Mouse (Mus musculus) hindbrain, embryonic 12.5 days (tissue): ENCODE measurements around the gene Med13l. TPM values are rescaled to one million over a fixed set of nuclear protein-coding genes. Genes with fewer than 3 reads are reported as not detected.

Experiments
- ATAC-seq: fragments of 200-750 bp; cut with Nextera tagmentation; 2 replicates; pipeline ENCODE4 v1.8.0; 2017; ENCODE audit warnings: moderate TSS enrichment; ENCODE audit not compliant: low FRiP score
- H3K27ac ChIP-seq: fragments of 300-500 bp; sonication (generic); 2 replicates; pipeline ENCODE4 v1.5.1; 2016; ENCODE audit warnings: mild to moderate bottlenecking
- H3K27me3 ChIP-seq: fragments of 300-500 bp; sonication (generic); 2 replicates; pipeline ENCODE4 v1.6.1; 2016; ENCODE audit warnings: mild to moderate bottlenecking
- H3K36me3 ChIP-seq: fragments of 300-500 bp; sonication (generic); 2 replicates; pipeline ENCODE4 v1.6.1; 2016; ENCODE audit warnings: mild to moderate bottlenecking
- H3K4me1 ChIP-seq: fragments of 300-500 bp; sonication (generic); 2 replicates; pipeline ENCODE4 v1.6.1; 2016
- H3K4me2 ChIP-seq: fragments of 300-500 bp; sonication (generic); replicated peaks from 2 replicates; pipeline ENCODE4 v1.6.1; 2016; ENCODE audit warnings: mild to moderate bottlenecking
- H3K4me3 ChIP-seq: fragments of 300-500 bp; sonication (generic); 2 replicates; pipeline ENCODE4 v1.5.1; 2016; ENCODE audit warnings: mild to moderate bottlenecking
- H3K9ac ChIP-seq: fragments of 300-500 bp; sonication (generic); 2 replicates; pipeline ENCODE4 v1.6.1; 2016; ENCODE audit warnings: mild to moderate bottlenecking, moderate library complexity
- H3K9me3 ChIP-seq: fragments of 300-500 bp; sonication (generic); replicated peaks from 2 replicates; pipeline ENCODE4 v1.6.1; 2016; ENCODE audit warnings: mild to moderate bottlenecking
- WGBS: fragments of 180-500 bp; shearing (Covaris S2); methylation state at CpG from one replicate; pipeline ENCODE4 v1.1.7; 2016; 5-methylcytosine and 5-hydroxymethylcytosine counted together
- polyA plus RNA-seq: library from polyadenylated mRNA; unstranded; fragments of >200 nt; fragmentation: Nextera tagmentation; extraction: Ambion mirVana; gene quantifications from 2 replicates; pipeline ENCODE4 v1.2.1, GENCODE M21; 2016

Med13l gene
- polyA plus RNA-seq, 1 experiment from 2014 or later, result 18.7 TPM

DNA sequence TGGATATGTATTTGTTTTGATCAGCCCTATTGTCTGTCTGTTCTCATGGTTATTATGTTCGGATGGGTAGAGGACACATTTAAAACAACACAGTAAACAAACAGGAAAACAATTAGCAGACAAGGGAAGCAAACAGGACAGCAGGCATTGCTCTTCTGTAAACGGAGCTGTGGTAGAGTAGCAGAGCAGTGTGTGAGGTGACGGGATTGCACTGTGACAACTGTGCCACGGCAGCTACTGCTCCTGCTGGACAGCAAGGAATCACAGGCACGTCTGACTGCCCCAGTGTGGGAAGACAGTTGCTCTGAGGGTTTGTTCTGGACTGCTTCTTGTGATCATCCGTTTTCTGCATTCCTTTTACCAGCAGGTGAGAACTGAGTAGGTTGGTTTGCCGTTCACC lies 94.9 kb downstream of the Med13l start:
- H3K36me3 ChIP-seq, result no peaks in the 10 kb centered on the region
- 64% methylated on average over 7 of the region's 7 CpGs for WGBS
- H3K4me3 ChIP-seq, result no peak overlapping the region
- H3K9me3 ChIP-seq, result no peaks in the 10 kb centered on the region
- H3K27ac ChIP-seq, result no peak overlapping the region
- H3K4me1 ChIP-seq, result peaks cover 15% of the 10 kb centered on the region
- H3K9ac ChIP-seq, result no peak overlapping the region
- H3K27me3 ChIP-seq, result no peaks in the 10 kb centered on the region
- no peak for ATAC-seq
- no peak overlapping the region for H3K4me2 ChIP-seq

DNA sequence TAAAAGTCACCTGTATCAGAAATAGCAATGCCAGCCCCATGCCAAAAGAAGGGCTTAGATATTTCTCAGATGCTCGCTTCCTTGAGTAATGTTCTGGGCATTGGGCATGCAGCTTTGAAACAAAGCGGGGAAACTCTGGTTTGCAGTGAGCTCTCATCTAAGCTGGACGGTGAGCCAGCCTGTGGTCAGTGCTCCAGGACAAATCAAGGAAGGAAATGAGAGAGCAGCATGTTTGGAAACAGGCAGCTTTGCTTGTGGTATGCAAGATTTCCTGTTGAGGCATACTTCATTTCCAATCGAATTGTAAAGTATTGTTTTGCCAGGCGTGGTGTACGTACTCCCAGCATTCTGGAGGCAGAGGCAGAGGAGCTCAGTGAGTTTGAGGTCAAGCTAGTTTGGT lies 95.5 kb downstream of the Med13l start:
- no peak for ATAC-seq
- Histone ChIP-seq H3K4me3 (no peak overlapping the region), H3K9me3 (no peaks in the 10 kb centered on the region), H3K4me1 (peaks cover 10% of the 10 kb centered on the region), H3K27me3 (no peaks in the 10 kb centered on the region), H3K9ac (no peak overlapping the region), H3K4me2 (no peak overlapping the region), H3K27ac (no peak overlapping the region), H3K36me3 (no peaks in the 10 kb centered on the region)
- WGBS, result 89% methylated on average over 6 of the region's 6 CpGs

DNA sequence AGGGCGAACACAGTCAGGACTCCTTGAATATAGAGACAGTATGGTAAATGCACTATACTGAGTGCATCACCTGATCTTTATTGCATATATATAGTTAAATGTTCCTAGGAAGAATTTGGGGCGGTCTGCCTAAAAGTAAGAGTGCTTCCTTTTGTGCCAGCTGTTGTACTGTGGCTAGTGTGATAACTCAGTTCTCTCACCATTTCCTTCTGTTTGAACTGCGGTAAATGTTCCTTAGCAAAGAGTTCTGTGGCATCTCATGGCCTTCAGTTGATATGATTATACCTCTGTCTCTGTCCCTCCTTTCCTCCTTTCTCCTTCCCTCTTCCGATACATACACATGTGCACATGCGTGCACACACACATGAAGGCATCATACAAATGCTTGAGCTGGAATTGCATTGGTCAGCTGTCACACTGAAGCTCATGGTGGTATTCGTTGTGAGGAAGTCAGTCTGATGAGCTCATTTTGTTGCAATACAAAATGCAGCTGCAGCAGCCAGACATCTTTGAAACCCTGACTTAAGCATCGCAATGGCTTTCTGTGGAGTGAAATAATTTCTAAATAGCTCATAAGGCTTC lies 97.9 kb downstream of the Med13l start:
- Histone ChIP-seq H3K27me3 (no peaks in the 10 kb centered on the region), H3K4me2 (no peak overlapping the region), H3K9me3 (no peaks in the 10 kb centered on the region), H3K4me1 (peaks cover 9% of the 10 kb centered on the region), H3K27ac (no peak overlapping the region), H3K36me3 (no peaks in the 10 kb centered on the region), H3K4me3 (no peak overlapping the region), H3K9ac (no peak overlapping the region)
- no peak for ATAC-seq
- WGBS, result 97% methylated on average over 7 of the region's 7 CpGs

DNA sequence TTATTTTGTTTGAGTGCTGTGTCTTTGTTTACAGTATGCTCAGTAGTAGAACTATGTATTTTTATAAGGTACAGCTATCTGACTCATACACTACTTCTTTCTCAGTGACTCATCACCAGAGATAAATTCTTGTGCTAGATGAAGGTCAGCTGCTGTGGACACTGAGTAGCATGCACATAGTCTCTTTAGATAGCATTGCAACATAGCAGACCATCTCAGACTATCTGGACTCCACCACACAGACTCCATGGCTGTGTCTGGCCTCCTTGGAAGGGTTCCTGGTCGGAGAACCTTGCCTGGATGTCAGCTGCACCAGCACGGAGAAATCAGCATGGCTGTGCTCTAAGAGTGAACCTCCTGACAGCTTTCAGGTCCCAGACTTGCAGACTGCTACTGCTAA lies 99.2 kb downstream of the Med13l start:
- no peak for ATAC-seq
- Histone ChIP-seq H3K4me3 (no peak overlapping the region), H3K4me1 (peaks cover 6% of the 10 kb centered on the region), H3K27ac (no peak overlapping the region), H3K9me3 (no peaks in the 10 kb centered on the region), H3K27me3 (no peaks in the 10 kb centered on the region), H3K4me2 (no peak overlapping the region), H3K36me3 (no peaks in the 10 kb centered on the region), H3K9ac (no peak overlapping the region)
- 75% methylated on average over 2 of the region's 2 CpGs for WGBS

DNA sequence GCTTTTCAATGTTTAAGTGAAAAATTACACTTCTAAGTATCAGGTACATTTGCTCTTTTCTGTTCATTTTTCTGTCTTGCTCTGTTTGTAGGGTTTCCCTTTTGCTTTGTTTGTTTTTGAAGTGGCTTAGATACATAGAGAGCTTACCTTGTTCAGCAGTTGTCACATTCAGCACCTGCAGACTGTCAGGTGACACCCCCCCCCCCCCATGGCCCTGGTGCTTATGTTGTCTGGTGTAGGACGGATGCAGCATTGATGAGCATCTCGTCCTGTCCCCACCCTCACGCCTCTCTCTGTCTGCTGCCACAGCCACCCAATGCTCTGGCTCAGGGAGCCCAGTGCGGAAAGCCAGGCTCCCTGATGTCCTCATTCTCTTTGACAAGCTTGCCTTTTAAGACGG lies 101.3 kb downstream of the Med13l start:
- no peaks in the 10 kb centered on the region for H3K36me3 ChIP-seq
- H3K4me3 ChIP-seq, result no peak overlapping the region
- H3K4me2 ChIP-seq, result no peak overlapping the region
- no peak for ATAC-seq
- WGBS, result 72% methylated on average over 5 of the region's 5 CpGs
- H3K4me1 ChIP-seq, result peaks cover 19% of the 10 kb centered on the region
- H3K27ac ChIP-seq, result no peak overlapping the region
- no peaks in the 10 kb centered on the region for H3K27me3 ChIP-seq
- no peak overlapping the region for H3K9ac ChIP-seq
- no peaks in the 10 kb centered on the region for H3K9me3 ChIP-seq

DNA sequence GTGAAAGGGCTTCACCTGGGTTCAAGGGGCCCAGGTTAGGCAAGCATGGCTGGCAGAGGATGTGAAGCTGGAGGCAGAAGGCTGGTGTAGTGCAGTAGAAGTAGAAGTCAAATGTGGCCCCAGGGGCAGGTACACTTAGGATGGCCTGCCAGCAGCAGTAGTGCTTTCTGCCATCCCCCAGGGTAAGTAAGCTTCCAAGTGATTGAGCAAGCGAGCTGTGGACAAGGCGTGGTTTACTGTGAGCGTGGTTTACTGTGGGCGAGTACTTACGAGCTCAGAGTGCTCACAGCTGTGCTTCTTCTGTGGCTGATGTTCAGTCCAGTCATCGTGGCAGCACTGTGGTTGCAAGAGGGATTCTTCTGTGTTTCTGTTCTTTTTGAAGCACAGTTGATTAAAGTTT lies 103.5 kb downstream of the Med13l start:
- Histone ChIP-seq H3K27me3 (no peaks in the 10 kb centered on the region), H3K9me3 (no peaks in the 10 kb centered on the region), H3K4me3 (no peak overlapping the region), H3K4me2 (no peak overlapping the region), H3K4me1 (peaks cover 41% of the 10 kb centered on the region), H3K27ac (no peak overlapping the region), H3K9ac (no peak overlapping the region), H3K36me3 (no peaks in the 10 kb centered on the region)
- no peak for ATAC-seq
- 83% methylated on average over 6 of the region's 6 CpGs for WGBS

DNA sequence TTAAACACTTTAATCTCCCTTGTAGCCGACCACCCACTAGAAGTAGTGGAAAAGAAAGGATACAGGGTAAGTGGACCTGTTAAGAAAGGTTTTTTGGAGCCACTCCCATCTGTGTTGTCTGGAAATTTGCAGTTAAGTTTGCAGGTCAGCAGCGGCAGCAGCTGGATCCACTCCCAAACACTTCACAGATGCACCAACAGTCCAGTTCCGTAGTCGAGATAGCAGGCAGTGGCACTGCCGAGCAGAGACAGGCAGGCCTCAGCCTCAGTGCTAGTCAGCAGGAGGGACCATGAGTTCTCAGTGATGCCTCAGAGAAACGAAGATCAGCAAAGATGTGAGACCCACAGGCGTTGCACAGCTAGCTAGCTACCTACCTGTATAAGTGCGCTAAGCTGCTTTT lies 104.5 kb downstream of the Med13l start:
- Histone ChIP-seq H3K4me3 (no peak overlapping the region), H3K4me2 (no peak overlapping the region), H3K4me1 (peaks cover 49% of the 10 kb centered on the region), H3K36me3 (no peaks in the 10 kb centered on the region), H3K27me3 (no peaks in the 10 kb centered on the region), H3K9me3 (no peaks in the 10 kb centered on the region), H3K27ac (no peak overlapping the region), H3K9ac (no peak overlapping the region)
- ATAC-seq, result no peak
- 86% methylated on average over 8 of the region's 8 CpGs for WGBS

DNA sequence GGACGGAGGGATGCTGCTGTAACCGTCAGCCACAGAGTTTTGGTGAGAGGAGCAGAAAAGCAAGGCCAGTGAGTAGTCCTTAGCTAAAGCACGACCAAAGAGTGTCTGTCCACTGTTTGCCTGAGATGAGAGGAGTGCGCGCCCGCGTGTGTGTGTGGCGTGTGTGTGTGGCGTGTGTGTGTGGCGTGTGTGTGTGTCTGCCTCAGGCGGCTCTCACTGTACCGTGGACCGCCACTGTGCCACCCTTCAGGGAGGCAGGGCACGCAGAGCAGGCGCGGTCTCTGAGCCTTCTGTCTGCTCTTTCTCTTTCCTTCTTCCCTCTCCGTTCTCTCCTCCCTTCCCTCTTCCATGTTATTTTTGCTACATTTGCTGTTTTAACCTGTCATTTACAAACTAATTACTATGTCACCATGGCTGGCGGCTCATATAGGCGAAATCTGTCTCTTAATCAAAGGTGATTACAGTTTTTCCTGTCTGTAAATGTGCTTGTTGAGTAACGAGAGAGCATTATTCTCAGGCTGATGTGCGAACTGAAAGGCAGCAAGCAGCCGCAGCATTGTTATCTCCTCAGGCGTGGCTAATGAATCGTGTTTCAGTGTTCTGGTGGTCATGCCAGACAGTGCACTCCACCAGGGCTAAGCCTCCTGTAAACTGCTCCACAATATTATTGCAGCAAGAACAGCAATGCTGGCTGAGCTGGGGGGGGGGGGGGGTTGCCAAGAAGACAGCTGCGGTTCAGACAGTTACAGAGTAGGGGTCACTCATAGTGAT lies 106.1 kb downstream of the Med13l start:
- H3K27ac ChIP-seq, result peak overlapping the region; percentile 87
- peak overlapping the region; percentile 41; the same call in 1 of the 2 replicates for H3K9ac ChIP-seq
- no peaks in the 10 kb centered on the region for H3K27me3 ChIP-seq
- H3K9me3 ChIP-seq, result no peaks in the 10 kb centered on the region
- H3K36me3 ChIP-seq, result no peaks in the 10 kb centered on the region
- 31% methylated on average over 25 of the region's 25 CpGs for WGBS
- H3K4me3 ChIP-seq, result peak overlapping the region; percentile 17
- peak overlapping the region; percentile 50 for H3K4me2 ChIP-seq
- peak; percentile 85 for ATAC-seq
- H3K4me1 ChIP-seq, result peaks cover 61% of the 10 kb centered on the region

DNA sequence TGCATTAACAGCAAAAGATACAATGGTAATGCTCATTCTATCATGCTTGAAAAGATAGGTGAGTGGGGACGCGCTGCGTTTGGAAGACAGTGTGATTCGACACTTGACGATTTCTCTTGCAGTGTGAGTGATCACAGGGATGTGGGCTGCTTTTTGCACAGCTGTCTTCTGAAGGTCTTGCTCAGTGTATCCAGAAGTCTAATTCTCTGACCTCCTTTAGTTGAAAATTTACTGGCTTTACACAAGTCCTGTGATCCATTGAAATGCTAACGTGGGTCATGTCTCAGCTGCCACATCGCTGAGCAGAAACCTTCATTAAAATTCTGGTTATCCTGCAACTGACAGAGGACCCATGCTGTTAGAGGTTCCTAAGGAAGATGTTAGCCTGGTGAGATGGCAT lies 107.4 kb downstream of the Med13l start:
- H3K4me3 ChIP-seq, result no peak overlapping the region
- no peak overlapping the region for H3K9ac ChIP-seq
- WGBS, result 17% methylated on average over 7 of the region's 7 CpGs
- H3K36me3 ChIP-seq, result no peaks in the 10 kb centered on the region
- H3K9me3 ChIP-seq, result no peaks in the 10 kb centered on the region
- H3K27ac ChIP-seq, result peak overlapping the region; percentile 19; the same call in 1 of the 2 replicates
- ATAC-seq, result no peak
- H3K27me3 ChIP-seq, result no peaks in the 10 kb centered on the region
- H3K4me1 ChIP-seq, result peaks cover 72% of the 10 kb centered on the region
- 0 out of 2 replicates have a peak overlapping the region, but pooled peaks have one; percentile 0 for H3K4me2 ChIP-seq

DNA sequence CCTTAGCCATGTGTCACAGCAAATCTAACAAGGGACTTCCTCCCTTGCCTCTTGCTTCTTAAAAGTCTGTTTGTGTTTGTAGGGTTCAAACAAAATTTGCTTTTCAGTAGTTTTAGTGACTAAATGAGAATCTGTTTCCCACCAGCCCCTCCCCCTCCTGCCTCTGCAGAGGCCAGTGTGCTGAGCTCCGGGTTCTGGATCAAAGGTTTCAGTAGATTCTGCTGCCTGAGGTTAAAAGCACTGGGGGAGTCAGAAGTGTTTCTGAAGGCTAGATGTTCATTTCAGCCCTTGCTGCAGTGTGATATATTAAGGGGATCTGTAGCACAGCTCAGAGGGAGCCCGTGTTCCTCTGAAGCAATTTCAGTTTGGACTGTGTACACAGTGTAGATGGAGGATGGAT lies 108.5 kb downstream of the Med13l start:
- Histone ChIP-seq H3K27me3 (no peaks in the 10 kb centered on the region), H3K4me1 (peaks cover 82% of the 10 kb centered on the region), H3K36me3 (no peaks in the 10 kb centered on the region), H3K4me3 (no peak overlapping the region), H3K9ac (no peak overlapping the region), H3K27ac (no peak overlapping the region), H3K9me3 (no peaks in the 10 kb centered on the region), H3K4me2 (0 out of 2 replicates have a peak overlapping the region, but pooled peaks have one; percentile 13)
- WGBS, result 29% methylated on average over 2 of the region's 2 CpGs
- no peak for ATAC-seq

DNA sequence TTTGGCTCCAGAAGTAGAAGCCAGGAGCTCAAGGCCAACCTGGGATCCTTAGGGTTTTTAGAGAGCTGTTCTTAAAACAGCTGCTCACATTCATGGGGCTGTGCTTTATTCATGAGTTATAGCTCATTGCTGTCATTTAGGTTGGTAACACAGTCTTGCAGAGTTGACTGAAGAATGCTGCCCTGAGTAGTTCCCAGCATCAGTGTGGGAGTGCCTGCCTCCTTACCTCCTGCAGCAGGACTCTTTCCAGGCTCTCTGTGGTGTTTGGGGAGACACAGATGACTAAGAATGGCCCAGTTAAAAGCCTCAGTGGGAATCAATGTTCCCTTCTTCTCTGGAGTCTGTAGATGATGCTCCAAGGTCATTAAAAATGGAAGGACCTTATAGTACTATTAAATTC lies 111.6 kb downstream of the Med13l start:
- Histone ChIP-seq H3K9ac (no peak overlapping the region), H3K36me3 (no peaks in the 10 kb centered on the region), H3K4me2 (no peak overlapping the region), H3K27me3 (no peaks in the 10 kb centered on the region), H3K27ac (no peak overlapping the region), H3K4me1 (peaks cover 75% of the 10 kb centered on the region), H3K9me3 (no peaks in the 10 kb centered on the region), H3K4me3 (no peak overlapping the region)
- no peak for ATAC-seq

DNA sequence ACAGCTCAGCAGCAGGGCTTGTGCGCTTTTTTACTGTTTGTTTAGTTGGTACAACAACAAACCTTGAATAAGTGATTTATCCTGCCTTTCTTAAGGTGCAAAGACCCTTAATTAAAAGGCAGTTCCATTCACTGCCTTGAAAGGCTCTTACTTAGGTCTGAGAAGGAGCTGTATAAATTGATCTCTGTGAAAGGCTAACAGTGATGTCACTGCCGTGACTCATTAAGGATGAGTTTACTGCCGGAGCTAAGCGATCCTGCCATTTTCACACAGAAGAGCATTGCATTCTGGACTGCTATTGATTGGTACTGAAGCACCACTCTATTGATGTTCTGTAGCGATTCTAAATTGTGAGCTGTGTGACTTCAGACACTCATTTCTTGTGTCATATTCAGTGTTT lies 113.4 kb downstream of the Med13l start:
- no peak overlapping the region for H3K4me3 ChIP-seq
- H3K27ac ChIP-seq, result 0 out of 2 replicates have a peak overlapping the region, but pooled peaks have one; percentile 30
- H3K4me1 ChIP-seq, result peaks cover 64% of the 10 kb centered on the region
- ATAC-seq, result no peak; the same call in 1 of the 2 replicates
- H3K27me3 ChIP-seq, result no peaks in the 10 kb centered on the region
- H3K9me3 ChIP-seq, result no peaks in the 10 kb centered on the region
- H3K9ac ChIP-seq, result no peak overlapping the region
- H3K4me2 ChIP-seq, result no peak overlapping the region
- WGBS, result 36% methylated on average over 5 of the region's 5 CpGs
- no peaks in the 10 kb centered on the region for H3K36me3 ChIP-seq

DNA sequence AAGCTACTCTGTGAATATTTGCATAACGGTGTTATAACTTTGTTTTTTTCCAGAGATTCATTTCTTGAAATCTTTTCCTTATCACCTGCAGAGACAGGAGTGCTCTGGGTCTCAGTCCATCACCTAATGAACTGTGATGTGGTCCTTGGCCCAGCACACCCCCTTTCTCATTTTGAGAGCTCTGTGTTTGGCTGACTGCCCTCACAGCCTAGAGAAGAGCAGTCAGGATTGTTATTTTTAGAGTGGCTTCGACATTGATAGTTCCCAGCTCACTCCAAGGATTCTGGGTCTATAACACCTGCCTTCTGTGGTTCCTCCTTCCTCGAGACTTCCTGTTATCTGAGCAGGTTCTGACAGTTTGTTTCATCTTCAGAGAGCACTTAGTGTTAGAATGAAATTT lies 113.8 kb downstream of the Med13l start:
- no peak for ATAC-seq
- Histone ChIP-seq H3K4me2 (no peak overlapping the region), H3K27ac (peak overlapping the region; percentile 23)

More for the DNA sequence above, 113.8 kb downstream of the Med13l start:
- peaks cover 60% of the 10 kb centered on the region for H3K4me1 ChIP-seq
- no peaks in the 10 kb centered on the region for H3K27me3 ChIP-seq
- H3K36me3 ChIP-seq, result no peaks in the 10 kb centered on the region
- H3K9ac ChIP-seq, result no peak overlapping the region
- no peaks in the 10 kb centered on the region for H3K9me3 ChIP-seq
- WGBS, result 73% methylated on average over 3 of the region's 3 CpGs
- no peak overlapping the region for H3K4me3 ChIP-seq
